Mouse (Mus musculus) cortical plate, adult 2 months (tissue): Measurements from ENCODE around the gene Sbno2.

Experiments used
- CTCF ChIP-seq: fragments of 200-500 bp; IDR thresholded peaks from 2 replicates; pipeline ENCODE4 v1.5.1; 2011; ENCODE audit warnings: mild to moderate bottlenecking, control low read depth, low read length; ENCODE audit not compliant: insufficient read depth; ENCODE audit errors: extremely low read depth
- POLR2A ChIP-seq: fragments of 200-500 bp; IDR thresholded peaks from 2 replicates; pipeline ENCODE4 v1.6.1; 2011; ENCODE audit warnings: mild to moderate bottlenecking, low read length, control low read depth; ENCODE audit not compliant: insufficient read depth; ENCODE audit errors: extremely low read depth

DNA sequence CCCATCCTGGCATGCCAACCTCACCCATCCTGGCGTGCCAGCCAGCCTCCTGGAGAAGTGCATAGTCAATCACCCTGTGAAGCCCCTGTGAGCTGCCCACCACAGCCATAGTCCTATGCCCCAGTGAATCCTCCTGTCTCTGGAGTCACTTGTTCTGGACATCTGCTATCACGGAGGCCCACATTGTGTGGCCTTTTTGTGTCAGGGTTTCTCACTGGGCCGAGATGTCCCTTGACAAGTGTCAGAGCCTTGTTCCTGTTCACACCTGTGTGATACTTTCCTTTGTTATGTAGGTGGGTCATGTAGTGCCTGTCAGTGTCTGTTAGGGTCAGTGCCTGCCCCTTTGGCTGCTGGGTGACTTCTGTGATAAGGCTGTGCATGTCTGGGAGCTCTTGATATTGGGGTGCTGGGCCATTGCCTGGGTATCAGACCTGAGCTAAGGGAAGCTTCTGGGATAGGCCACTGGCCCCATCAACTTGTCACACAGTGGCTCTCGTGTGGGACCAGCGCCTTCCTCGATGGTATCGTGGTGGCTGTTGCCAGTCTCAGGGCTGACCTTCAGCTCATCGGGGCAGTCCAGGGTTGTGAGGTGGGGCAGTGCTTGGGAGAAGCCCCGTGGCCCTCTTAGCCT lies 18.7 kb upstream of the Sbno2 start:
- TF ChIP-seq CTCF (no peak), POLR2A (no peak)
